Mouse (Mus musculus) myocyte (in vitro differentiated cells): ENCODE results near the gene Nosip.

Experiments used
- POLR2A ChIP-seq: IDR thresholded peaks from one replicate; pipeline ENCODE4 v1.6.1; 2011; ENCODE audit warnings: low read depth, mild to moderate bottlenecking, control low read depth, moderate library complexity; ENCODE audit not compliant: insufficient read length
- USF1 ChIP-seq: IDR thresholded peaks from one replicate; pipeline ENCODE4 v1.6.1; 2011; ENCODE audit warnings: low read depth, mild to moderate bottlenecking, control low read depth, moderate library complexity

DNA sequence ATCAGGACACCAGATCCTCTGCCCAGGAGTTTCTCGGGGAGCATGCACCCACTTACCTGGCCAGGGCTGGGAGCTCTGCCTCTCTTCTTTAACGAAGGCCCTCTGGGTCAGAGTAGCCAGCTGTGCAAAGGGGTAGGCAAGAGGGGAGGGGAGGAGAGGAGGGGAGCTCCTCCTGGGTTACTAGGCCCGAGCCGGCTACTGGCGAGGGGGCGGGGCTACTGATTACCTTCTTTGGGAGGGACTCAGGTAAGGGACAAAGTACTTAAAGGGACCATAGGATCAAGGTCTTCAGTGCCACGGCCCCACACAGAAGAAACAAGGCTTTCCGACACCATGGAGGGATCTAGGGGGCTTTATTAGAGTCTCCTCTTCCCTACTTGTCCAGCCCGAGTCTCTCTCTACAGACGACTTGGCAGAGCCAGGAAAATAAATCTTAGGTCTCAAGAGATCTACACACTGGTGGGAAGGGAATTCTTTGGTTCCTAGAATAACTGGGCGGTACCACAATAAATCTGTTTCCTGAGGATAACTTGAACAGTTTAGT is 625 bp upstream of the Nosip start:
- TF ChIP-seq POLR2A (no peak), USF1 (no peak)
